In the genomic region with DNA sequence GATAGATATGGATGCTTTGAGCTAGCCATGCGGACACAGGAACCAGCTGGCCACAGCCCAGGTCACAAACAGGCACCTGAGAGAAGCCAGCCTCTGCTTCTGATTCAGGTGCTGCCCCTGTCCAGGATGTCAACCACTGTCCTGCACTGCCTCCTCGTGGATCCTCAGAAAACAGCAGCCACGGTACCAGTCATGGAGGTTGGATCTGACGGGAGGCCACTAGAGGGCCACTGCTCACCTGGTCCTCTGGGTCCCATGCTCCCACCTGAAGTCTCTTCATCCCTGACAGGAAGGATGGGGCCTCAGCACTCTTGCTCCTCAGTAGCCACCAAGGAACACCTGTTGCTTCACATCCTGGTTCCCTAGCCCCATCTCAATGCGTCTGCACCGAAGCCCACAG, we compare ENCODE assay signal across 8 mouse cellular contexts. TPM values are rescaled to one million over a fixed set of nuclear protein-coding genes. Genes with fewer than 3 reads are reported as not detected.
DNase-seq lines count a peak whose midpoint lies in the region; ATAC-seq lines count a peak whose summit lies in the region.

No protein-coding gene starts in this region.

- H3K4me3 ChIP-seq in forebrain, embryonic 13.5 days, result no peak overlapping the region
- no peak overlapping the region for H3K4me3 ChIP-seq in hindbrain, embryonic 14.5 days (replicated peaks; ENCODE audit: low read length)

- H3K36me3 ChIP-seq in forebrain, embryonic 13.5 days (ENCODE audit: poor library complexity, severe bottlenecking), result no peaks in the 10 kb centered on the region
- no peaks in the 10 kb centered on the region for H3K36me3 ChIP-seq in hindbrain, embryonic 14.5 days (replicated peaks; ENCODE audit: control insufficient read depth, insufficient read depth)

- WGBS in forebrain, embryonic 13.5 days, result 17% methylated on average over 6 of the region's 6 CpGs
- 23% methylated on average over 6 of the region's 6 CpGs for WGBS in hindbrain, embryonic 14.5 days

- ATAC-seq in forebrain, embryonic 13.5 days, result peak; percentile 71
- ATAC-seq in hindbrain, embryonic 14.5 days (ENCODE audit: low FRiP score), result peak; percentile 55; the same call in 1 of the 2 replicates

- H3K9ac ChIP-seq in forebrain, embryonic 13.5 days, result no peak overlapping the region
- H3K9ac ChIP-seq in hindbrain, embryonic 14.5 days, result no peak overlapping the region

- H3K27ac ChIP-seq in forebrain, embryonic 13.5 days, result no peak overlapping the region
- no peak overlapping the region for H3K27ac ChIP-seq in hindbrain, embryonic 14.5 days

- peaks cover 10% of the 10 kb centered on the region; the same call in 1 of the 2 replicates for H3K4me1 ChIP-seq in forebrain, embryonic 13.5 days
- H3K4me1 ChIP-seq in hindbrain, embryonic 14.5 days (replicated peaks; ENCODE audit: control insufficient read depth, insufficient read depth, low read length), result no peaks in the 10 kb centered on the region

- H3K4me2 ChIP-seq in forebrain, embryonic 13.5 days, result no peak overlapping the region
- H3K4me2 ChIP-seq in hindbrain, embryonic 14.5 days (replicated peaks), result no peak overlapping the region

- H3K27me3 ChIP-seq in forebrain, embryonic 13.5 days, result no peaks in the 10 kb centered on the region
- peaks cover 5% of the 10 kb centered on the region; the same call in 1 of the 2 replicates for H3K27me3 ChIP-seq in hindbrain, embryonic 14.5 days (ENCODE audit: control insufficient read depth, insufficient read depth, low read length)

- DNase-seq in MEL-GATA-1-ER (ENCODE audit: extremely low read depth, low read depth), result peak; percentile 7
- peak; percentile 56 for DNase-seq in c-Kit-positive CD71-positive TER-119-positive erythroid progenitor cells, embryonic 14.5 days (ENCODE audit: low spot score)
- DNase-seq in hindbrain, embryonic 14.5 days (ENCODE audit: low spot score), result peak; percentile 83
- peak; percentile 59 for DNase-seq in layer of hippocampus, adult 9-11 months
- DNase-seq in lung, postnatal 14 days, result peak; percentile 85
- peak; percentile 78 for DNase-seq in retina, postnatal 1 day
- DNase-seq in thymus, postnatal 4 days, result peak; percentile 89

- no peaks in the 10 kb centered on the region for H3K9me3 ChIP-seq in forebrain, embryonic 13.5 days (replicated peaks)
- H3K9me3 ChIP-seq in hindbrain, embryonic 14.5 days (ENCODE audit: control insufficient read depth, low read length), result no peaks in the 10 kb centered on the region

RNA-seq across cellular contexts. Expression of gene Spaca7, which starts 34.4 kb away (rescaled TPM):
- not detected in 2 replicates for polyA plus RNA-seq in forebrain, embryonic 13.5 days (2015; fragmentation: Nextera tagmentation; extraction: Ambion mirVana)
- polyA plus RNA-seq in hindbrain, embryonic 14.5 days (2014; fragmentation: Nextera tagmentation; extraction: Ambion mirVana), result not detected in 2 replicates

Comparison
In these comparisons a context has a peak if more than half of its experiments do, and no peak if none do; other contexts are left out.
1. DNase-seq: peak in every context shown above with its lines; median percentile 89 in thymus, postnatal 4 days; 85 in lung, postnatal 14 days; 83 in hindbrain, embryonic 14.5 days; 78 in retina, postnatal 1 day; 59 in layer of hippocampus, adult 9-11 months; 56 in c-Kit-positive CD71-positive TER-119-positive erythroid progenitor cells, embryonic 14.5 days; 7 in MEL-GATA-1-ER.